Mouse (Mus musculus) MEL (cell line): Measurements from ENCODE around the gene Rabep2. TPM values are rescaled to one million over a fixed set of nuclear protein-coding genes. Genes with fewer than 3 reads are reported as not detected.

ENCODE experiments used
- DNase-seq: peaks from one replicate; pipeline ENCODE4 v3.0.0; 2011; ENCODE audit warnings: low read depth, low spot score
- H3K27ac ChIP-seq: 2 replicates; pipeline ENCODE4 v1.5.1; 2012; ENCODE audit warnings: low read depth, mild to moderate bottlenecking, control low read depth, low read length, moderate library complexity; ENCODE audit not compliant: control insufficient read depth
- H3K27me3 ChIP-seq, 2 experiments: fragments of 150-350 bp in 1 of 2; sonication (generic) in 1 of 2; 2 replicates each; pipeline ENCODE4 v1.6.1; 2012; ENCODE audit warnings: low read length in 2 of 2, mild to moderate bottlenecking in 2 of 2, improper control_type of control experiment in 1 of 2, moderate library complexity in 1 of 2; ENCODE audit not compliant: insufficient read depth in 2 of 2, control insufficient read depth in 1 of 2
- H3K36me3 ChIP-seq, 2 experiments: 2 replicates each; pipeline ENCODE4 v1.6.1; 2012 to 2014; ENCODE audit warnings: low read length in 2 of 2, improper control_type of control experiment in 1 of 2, inconsistent platforms in 1 of 2, mild to moderate bottlenecking in 1 of 2; ENCODE audit not compliant: insufficient read depth in 2 of 2, control insufficient read depth in 1 of 2
- H3K4me1 ChIP-seq, 2 experiments: fragments of 150-350 bp in 1 of 2; sonication (generic) in 1 of 2; 2 replicates each; pipeline ENCODE4 v1.6.1; 2012; ENCODE audit warnings: low read length in 2 of 2, improper control_type of control experiment in 1 of 2, mild to moderate bottlenecking in 1 of 2; ENCODE audit not compliant: insufficient read depth in 2 of 2, control insufficient read depth in 1 of 2
- H3K4me3 ChIP-seq, 2 experiments: fragments of 150-350 bp in 1 of 2; sonication (generic) in 1 of 2; 2 replicates each; pipeline ENCODE4 v1.5.1; 2012; ENCODE audit warnings: low read depth in 2 of 2, low read length in 2 of 2, mild to moderate bottlenecking in 2 of 2, moderate library complexity in 2 of 2, control low read depth in 1 of 2, improper control_type of control experiment in 1 of 2; ENCODE audit not compliant: control insufficient read depth in 1 of 2, insufficient read depth in 1 of 2
- H3K79me2 ChIP-seq: 2 replicates; pipeline ENCODE4 v1.6.1; 2012; ENCODE audit warnings: mild to moderate bottlenecking, low read length, moderate library complexity; ENCODE audit not compliant: control insufficient read depth, poor library complexity, insufficient read depth
- H3K9ac ChIP-seq: 2 replicates; pipeline ENCODE4 v1.6.1; 2012; ENCODE audit warnings: low read depth, mild to moderate bottlenecking, control low read depth, low read length, moderate library complexity; ENCODE audit not compliant: control insufficient read depth, poor library complexity, severe bottlenecking
- H3K9me3 ChIP-seq: fragments of 150-350 bp; sonication (generic); replicated peaks from 2 replicates; pipeline ENCODE4 v1.6.1; 2012; ENCODE audit warnings: mild to moderate bottlenecking, low read length, improper control_type of control experiment, moderate library complexity; ENCODE audit not compliant: insufficient read depth
- BHLHE40 ChIP-seq: IDR thresholded peaks from 2 replicates; pipeline ENCODE4 v1.6.1; 2012; ENCODE audit warnings: low read depth, mild to moderate bottlenecking, inconsistent platforms, low read length, improper control_type of control experiment, borderline replicate concordance
- CHD1 ChIP-seq: IDR thresholded peaks from 2 replicates; pipeline ENCODE4 v1.6.1; 2012; ENCODE audit warnings: low read depth, mild to moderate bottlenecking, inconsistent platforms, low read length, improper control_type of control experiment
- CHD2 ChIP-seq: IDR thresholded peaks from 2 replicates; pipeline ENCODE4 v1.6.1; 2011; ENCODE audit warnings: low read length, improper control_type of control experiment
- CTCF ChIP-seq, 3 experiments: IDR thresholded peaks in 2 of 3; conservative IDR thresholded peaks in 1 of 3; 2 replicates each; pipeline ENCODE4 v1.5.1; 2011 to 2012; ENCODE audit warnings: low read length in 3 of 3, low read depth in 2 of 3, mild to moderate bottlenecking in 2 of 3, improper control_type of control experiment in 1 of 3, inconsistent platforms in 1 of 3, mixed read lengths in 1 of 3, moderate library complexity in 1 of 3; ENCODE audit not compliant: control insufficient read depth in 1 of 3, insufficient read depth in 1 of 3, poor library complexity in 1 of 3, severe bottlenecking in 1 of 3
- E2F4 ChIP-seq: IDR thresholded peaks from 2 replicates; pipeline ENCODE4 v1.6.1; 2011; ENCODE audit warnings: low read depth, low read length, improper control_type of control experiment, borderline replicate concordance
- EP300 ChIP-seq, 2 experiments: IDR thresholded peaks; 2 replicates each; pipeline ENCODE4 v1.6.1; 2011; ENCODE audit warnings: improper control_type of control experiment in 2 of 2, low read length in 2 of 2, low read depth in 1 of 2, mild to moderate bottlenecking in 1 of 2
- ETS1 ChIP-seq: IDR thresholded peaks from 2 replicates; pipeline ENCODE4 v1.6.1; 2012; ENCODE audit warnings: low read depth, mild to moderate bottlenecking, inconsistent platforms, low read length, improper control_type of control experiment, moderate library complexity
- GATA1 ChIP-seq: IDR thresholded peaks from 2 replicates; pipeline ENCODE4 v1.6.1; 2011; ENCODE audit warnings: low read depth, low read length, improper control_type of control experiment
- JUND ChIP-seq: IDR thresholded peaks from 2 replicates; pipeline ENCODE4 v1.6.1; 2011; ENCODE audit warnings: low read depth, mild to moderate bottlenecking, improper control_type of control experiment, low read length
- KAT2A ChIP-seq: conservative IDR thresholded peaks from 2 replicates; pipeline ENCODE4 v1.6.1; 2012; ENCODE audit warnings: low read depth, low read length, improper control_type of control experiment, inconsistent platforms
- MAFK ChIP-seq: IDR thresholded peaks from 2 replicates; pipeline ENCODE4 v1.6.1; 2011; ENCODE audit warnings: low read depth, mild to moderate bottlenecking, low read length, improper control_type of control experiment, borderline replicate concordance
- MEF2A ChIP-seq: IDR thresholded peaks from 2 replicates; pipeline ENCODE4 v1.6.1; 2014; ENCODE audit warnings: low read depth, mild to moderate bottlenecking, inconsistent platforms, low read length, improper control_type of control experiment; ENCODE audit not compliant: poor library complexity, insufficient replicate concordance, severe bottlenecking; ENCODE audit errors: extremely low read depth
- MXI1 ChIP-seq: IDR thresholded peaks from 2 replicates; pipeline ENCODE4 v1.6.1; 2011; ENCODE audit warnings: mild to moderate bottlenecking, low read depth, low read length, improper control_type of control experiment
- MYC ChIP-seq: IDR thresholded peaks from 2 replicates; pipeline ENCODE4 v1.6.1; 2011; ENCODE audit warnings: low read depth, mild to moderate bottlenecking, low read length, improper control_type of control experiment, moderate library complexity
- NELFE ChIP-seq: IDR thresholded peaks from 2 replicates; pipeline ENCODE4 v1.6.1; 2011; ENCODE audit warnings: low read depth, low read length, improper control_type of control experiment
- POLR2A ChIP-seq, 2 experiments: IDR thresholded peaks; 2 replicates each; pipeline ENCODE4 v1.6.1; 2011 to 2012; ENCODE audit warnings: low read length in 2 of 2, mild to moderate bottlenecking in 2 of 2, control low read depth in 1 of 2, improper control_type of control experiment in 1 of 2, low read depth in 1 of 2, moderate library complexity in 1 of 2; ENCODE audit not compliant: control insufficient read depth in 1 of 2, insufficient read depth in 1 of 2, poor library complexity in 1 of 2
- RAD21 ChIP-seq: IDR thresholded peaks from 2 replicates; pipeline ENCODE4 v1.6.1; 2011; ENCODE audit warnings: mild to moderate bottlenecking, low read depth, low read length, improper control_type of control experiment
- RCOR1 ChIP-seq: IDR thresholded peaks from 2 replicates; pipeline ENCODE4 v1.6.1; 2012; ENCODE audit warnings: low read depth, mild to moderate bottlenecking, inconsistent platforms, low read length, improper control_type of control experiment
- SIN3A ChIP-seq: IDR thresholded peaks from 2 replicates; pipeline ENCODE4 v1.6.1; 2012; ENCODE audit warnings: low read length, improper control_type of control experiment, inconsistent platforms
- TAL1 ChIP-seq: IDR thresholded peaks from 2 replicates; pipeline ENCODE4 v1.6.1; 2012; ENCODE audit warnings: mild to moderate bottlenecking, inconsistent platforms, low read length, moderate library complexity, mixed read lengths
- TBP ChIP-seq: IDR thresholded peaks from 2 replicates; pipeline ENCODE4 v1.8.0; 2011; ENCODE audit warnings: low read depth, low read length, improper control_type of control experiment
- TCF12 ChIP-seq: IDR thresholded peaks from 2 replicates; pipeline ENCODE4 v1.6.1; 2014; ENCODE audit warnings: low read depth, mild to moderate bottlenecking, inconsistent platforms, low read length, improper control_type of control experiment, moderate library complexity
- UBTF ChIP-seq: IDR thresholded peaks from 2 replicates; pipeline ENCODE4 v1.6.1; 2012; ENCODE audit warnings: low read depth, mild to moderate bottlenecking, inconsistent platforms, low read length, improper control_type of control experiment, moderate library complexity, borderline replicate concordance; ENCODE audit not compliant: insufficient read depth
- ZKSCAN1 ChIP-seq: IDR thresholded peaks from 2 replicates; pipeline ENCODE4 v1.6.1; 2012; ENCODE audit warnings: low read depth, mild to moderate bottlenecking, inconsistent platforms, low read length, improper control_type of control experiment, moderate library complexity
- ZMIZ1 ChIP-seq: IDR thresholded peaks from 2 replicates; pipeline ENCODE4 v1.6.1; 2012; ENCODE audit warnings: low read depth, mild to moderate bottlenecking, inconsistent platforms, low read length, improper control_type of control experiment, moderate library complexity
- ZNF384 ChIP-seq: IDR thresholded peaks from 2 replicates; pipeline ENCODE4 v1.6.1; 2012; ENCODE audit warnings: low read depth, mild to moderate bottlenecking, inconsistent platforms, low read length, improper control_type of control experiment
- polyA plus RNA-seq, 2 experiments: library from polyadenylated mRNA; stranded (reverse) in 1 of 2; unstranded in 1 of 2; fragments of >175 nt in 1 of 2; fragments of >200 nt in 1 of 2; gene quantifications; 2 replicates each; pipeline versions ENCODE4 v1.2.1 to v1.2.4; 2012; ENCODE audit warnings: low replicate concordance in 2 of 2, low read depth in 1 of 2; ENCODE audit not compliant: insufficient read length in 2 of 2, insufficient read depth in 1 of 2, missing spikeins in 1 of 2
- total RNA-seq: library from RNA; depleted of rRNA; stranded (reverse); fragments of 300-350 nt; gene quantifications from 2 replicates; pipeline ENCODE4 v1.2.3, GENCODE M21; 2012

Gene Rabep2
- total and polyA plus RNA-seq, 3 experiments: 12.9 to 16.2 TPM; not detected in 1

GRCm38 (mm10) chr7:126455242-126455641, 26.7 kb downstream of the Rabep2 start:
- no peak overlapping the region for H3K9ac ChIP-seq
- no peaks in the 10 kb centered on the region for H3K27me3 ChIP-seq
- peaks cover 0 to 14% of the 10 kb centered on the region in 2 experiments; a peak in 2 of 4 replicates for H3K36me3 ChIP-seq
- H3K4me1 ChIP-seq: peaks cover 16 to 22% of the 10 kb centered on the region in 2 experiments
- no peak for TF ChIP-seq BHLHE40
- TF ChIP-seq MEF2A: no peak
- no peak for TF ChIP-seq ZNF384
- TF ChIP-seq KAT2A: no peak
- TF ChIP-seq MAFK: no peak
- TF ChIP-seq CHD1: no peak
- TF ChIP-seq E2F4: no peak
- no peak for TF ChIP-seq JUND
- no peak for TF ChIP-seq MXI1
- TF ChIP-seq UBTF: no peak
- TF ChIP-seq GATA1: no peak
- no peak for TF ChIP-seq CTCF (IDR thresholded peaks at IDR 0.05 in 2 of 3, conservative IDR thresholded peaks at IDR 0.05 in 1 of 3; ENCODE audit: control insufficient read depth in 1 of 3, insufficient read depth in 1 of 3, low read depth in 2 of 3, low read length in 3 of 3, poor library complexity in 1 of 3, severe bottlenecking in 1 of 3)
- no peak for TF ChIP-seq RAD21
- no peak for TF ChIP-seq MYC
- no peak for TF ChIP-seq CHD2
- no peak for TF ChIP-seq TAL1
- TF ChIP-seq SIN3A: no peak
- TF ChIP-seq NELFE: no peak
- no peak for TF ChIP-seq TBP
- H3K27ac ChIP-seq: no peak overlapping the region
- no peak for DNase-seq
- H3K4me3 ChIP-seq: no peak overlapping the region
- no peaks in the 10 kb centered on the region for H3K9me3 ChIP-seq
- H3K79me2 ChIP-seq: no peaks in the 10 kb centered on the region

- Histone ChIP-seq H3K36me3 (peaks cover 0 to 14% of the 10 kb centered on the region in 2 experiments; a peak in 2 of 4 replicates), H3K79me2 (no peaks in the 10 kb centered on the region), H3K9me3 (no peaks in the 10 kb centered on the region)
- peak; percentile 81 for DNase-seq
- TF ChIP-seq ETS1 (peak; percentile 77), SIN3A (peak; percentile 66), TAL1 (peak; percentile 93), ZMIZ1 (no peak), MAFK (peak; percentile 43; the same call in 1 of the 2 replicates), MXI1 (0 out of 2 replicates have a peak, but pooled peaks have one; percentile 25), TCF12 (peak; percentile 94), EP300 (IDR thresholded peaks at IDR 0.05; ENCODE audit: low read depth in 1 of 2, low read length in 2 of 2) (peak; percentile 83 to 92), ZKSCAN1 (no peak), RCOR1 (peak; percentile 62; the same call in 1 of the 2 replicates), POLR2A (IDR thresholded peaks at IDR 0.05; ENCODE audit: control insufficient read depth in 1 of 2, insufficient read depth in 1 of 2, low read depth in 1 of 2, low read length in 2 of 2, poor library complexity in 1 of 2) (no peak), MYC (no peak), GATA1 (peak; percentile 86), ZNF384 (no peak; the same call in 1 of the 2 replicates)
- TF ChIP-seq, all 39 proteins: peak for 9
- Histone ChIP-seq H3K27me3 (no peaks in the 10 kb centered on the region), H3K4me1 (peaks cover 16 to 22% of the 10 kb centered on the region in 2 experiments), H3K4me3 (no peak overlapping the region), H3K27ac (peak overlapping the region; percentile 60), H3K9ac (0 out of 2 replicates have a peak overlapping the region, but pooled peaks have one; percentile 6)
Measured at GRCm38 (mm10) chr7:126456382-126457266, 28.1 kb downstream of the Rabep2 start.
